Mouse (Mus musculus) erythroblast, adult 5-6 weeks (primary cell): Measurements from ENCODE around the gene Thnsl2. TPM values are rescaled to one million over a fixed set of nuclear protein-coding genes. Genes with fewer than 3 reads are reported as not detected.

Experiments used
- ATAC-seq: replicated peaks from 2 replicates; pipeline ENCODE4 v1.8.0; 2016; ENCODE audit warnings: moderate number of reproducible peaks, mild to moderate bottlenecking, moderate TSS enrichment, inconsistent platforms; ENCODE audit not compliant: poor library complexity, low FRiP score, severe bottlenecking
- total RNA-seq, 2 experiments: library from RNA; stranded (forward) in 1 of 2; stranded (reverse) in 1 of 2; fragments of 150-400 nt in 1 of 2; fragments of 200-764, 138-1000 nt in 1 of 2; gene quantifications; 2 replicates each; pipeline versions ENCODE4 v1.2.3 to v1.2.4; 2015 to 2017; ENCODE audit warnings: low replicate concordance in 2 of 2

The Thnsl2 gene
- total RNA-seq, 2 experiments from 2014 or later = not detected

DNA sequence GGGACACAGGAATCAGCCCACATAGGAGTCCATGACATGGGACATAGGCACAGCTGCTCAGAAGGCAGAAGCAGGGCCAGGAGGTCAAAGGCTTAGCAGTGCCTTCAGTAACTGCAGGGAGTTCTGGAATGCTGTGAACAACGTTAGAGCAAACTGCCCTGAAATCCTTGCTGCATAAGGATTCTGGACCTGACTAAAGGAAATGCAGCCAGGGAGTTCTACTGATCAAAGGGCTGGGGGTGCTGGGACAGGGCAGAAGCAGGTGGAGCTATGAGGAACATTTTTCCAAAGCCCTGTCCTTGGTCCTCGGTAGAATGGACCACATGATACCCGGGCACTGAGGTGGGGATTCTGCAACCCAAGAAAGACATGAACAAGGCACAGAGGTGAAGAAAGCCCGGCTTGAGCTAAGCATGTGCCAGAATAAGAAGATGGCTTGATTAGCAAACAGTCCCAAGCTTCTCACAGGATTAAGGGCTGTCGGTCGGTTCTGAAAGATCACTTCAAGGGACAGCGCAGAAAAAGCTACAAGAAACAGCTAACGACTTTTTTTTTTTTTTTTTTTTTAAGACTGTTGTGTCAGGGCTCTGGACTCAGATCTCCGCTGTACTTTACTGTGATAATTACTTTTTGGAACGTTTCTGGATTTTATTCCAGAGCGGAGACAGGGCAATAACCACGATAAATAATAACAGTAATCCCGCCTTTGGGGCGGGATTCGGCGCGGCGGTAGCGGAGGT, 915 bp downstream of the Thnsl2 start:
- no peak for ATAC-seq

GRCm38 (mm10) chr6:71135031-71135430, 9.2 kb downstream of the Thnsl2 start:
- no peak for ATAC-seq

DNA sequence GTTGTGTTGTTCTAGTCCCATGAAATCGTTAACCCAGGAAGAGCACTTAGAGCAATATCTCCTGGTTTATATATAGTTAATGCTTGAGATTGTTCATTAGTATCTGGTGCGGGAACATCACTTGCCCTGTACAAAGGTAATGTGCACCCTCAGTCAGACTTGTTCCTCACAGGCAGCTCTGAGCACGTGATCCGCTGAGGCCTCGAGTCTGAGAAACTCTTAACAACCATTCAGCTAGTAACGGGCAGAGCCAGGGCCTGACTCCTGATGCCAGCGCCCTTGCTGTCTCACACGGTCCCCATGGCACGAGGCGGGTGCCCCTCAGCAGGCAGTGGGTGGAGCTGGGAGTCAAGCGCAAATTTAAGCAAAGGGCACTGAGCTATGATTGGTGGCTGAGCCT, 10.7 kb downstream of the Thnsl2 start:
- no peak for ATAC-seq

GRCm38 (mm10) chr6:71131038-71131437, 13.2 kb downstream of the Thnsl2 start:
- no peak for ATAC-seq

GRCm38 (mm10) chr6:71130269-71130668, 14.0 kb downstream of the Thnsl2 start:
- no peak for ATAC-seq

- ATAC-seq = no peak
These were observed 15.2 kb downstream of the Thnsl2 start for GRCm38 (mm10) chr6:71129071-71129470.

DNA sequence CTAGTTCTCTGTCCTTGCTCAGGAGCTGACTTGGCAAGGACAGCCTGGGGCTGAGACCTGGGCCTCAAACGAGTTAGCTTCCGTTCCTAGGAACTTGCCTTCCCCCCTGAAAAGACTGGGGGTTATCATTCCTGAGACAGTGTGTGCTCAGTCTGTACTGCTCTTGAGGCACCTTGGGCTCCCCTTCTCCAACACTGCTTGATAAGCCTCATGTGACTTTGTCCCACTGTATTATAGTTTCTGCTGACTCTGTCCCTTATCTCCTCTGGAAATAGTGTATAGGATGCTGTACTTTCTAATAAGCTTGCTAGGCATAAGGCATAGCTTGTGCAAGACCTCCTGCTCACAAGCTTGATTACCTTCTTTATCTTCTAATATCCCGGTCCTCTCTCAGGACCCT, 17.9 kb downstream of the Thnsl2 start:
- no peak for ATAC-seq

GRCm38 (mm10) chr6:71125043-71125893, 19.0 kb downstream of the Thnsl2 start:
- ATAC-seq = peak; percentile 60; the same call in 1 of the 2 replicates

GRCm38 (mm10) chr6:71119577-71120254, 24.5 kb downstream of the Thnsl2 start:
- ATAC-seq = no peak

DNA sequence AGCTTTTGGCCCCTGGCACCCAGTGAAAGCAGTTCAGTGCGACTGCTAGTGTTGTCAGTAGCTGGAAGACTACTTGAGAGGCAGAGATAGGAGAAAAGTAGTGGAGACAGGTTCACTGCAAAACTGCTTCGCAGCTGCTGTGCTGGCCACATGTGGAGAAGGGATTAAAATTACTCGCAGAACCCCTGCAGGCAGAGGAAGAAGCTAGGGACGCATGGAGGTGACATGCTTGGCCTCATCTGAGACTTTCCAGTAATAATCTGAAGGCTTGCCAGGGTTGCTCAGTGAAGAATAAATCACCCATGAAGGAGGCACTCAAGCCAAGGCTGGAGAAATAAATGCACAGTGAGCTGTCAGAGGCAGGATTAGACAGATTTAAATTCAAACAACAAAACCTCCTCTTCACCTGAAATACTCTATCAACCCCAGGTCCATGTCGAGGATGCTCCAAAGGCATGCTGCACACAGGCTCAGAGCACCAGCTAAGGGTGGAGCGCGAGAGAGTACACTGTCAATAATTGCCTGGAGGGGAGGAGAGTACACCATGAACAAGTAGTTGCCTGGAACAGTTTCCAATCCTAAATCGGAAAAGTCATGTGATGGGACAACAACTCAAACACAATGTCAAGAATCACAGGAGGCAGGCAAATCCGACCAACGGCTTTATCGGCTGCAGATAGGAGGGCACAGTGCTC, 32.7 kb downstream of the Thnsl2 start:
- ATAC-seq = no peak

GRCm38 (mm10) chr6:71106170-71106945, 37.9 kb downstream of the Thnsl2 start:
- ATAC-seq = no peak

GRCm38 (mm10) chr6:71096126-71096525, 48.1 kb downstream of the Thnsl2 start:
- ATAC-seq = no peak

DNA sequence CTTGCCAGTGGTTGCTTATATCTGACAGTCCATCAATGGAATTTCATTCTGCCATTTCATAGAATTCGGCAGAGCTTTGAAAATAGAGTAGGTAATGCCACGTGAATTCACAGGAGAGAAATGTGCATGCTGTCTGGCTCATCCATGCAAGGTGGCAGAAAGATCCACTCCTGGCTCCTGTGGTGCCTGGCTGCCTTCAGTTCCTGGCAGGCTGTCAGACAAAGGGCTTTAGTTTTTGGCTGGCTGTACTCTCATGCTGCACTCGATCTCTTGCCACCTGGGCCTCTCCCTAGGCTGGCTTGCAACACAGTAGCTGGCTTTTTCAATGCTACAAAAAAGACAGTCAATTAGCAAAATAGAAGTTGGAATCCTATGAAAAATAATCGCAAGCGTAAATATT, 49.5 kb downstream of the Thnsl2 start:
- ATAC-seq = no peak

- ATAC-seq = no peak
These were observed 50.6 kb downstream of the Thnsl2 start for GRCm38 (mm10) chr6:71093686-71094085.

DNA sequence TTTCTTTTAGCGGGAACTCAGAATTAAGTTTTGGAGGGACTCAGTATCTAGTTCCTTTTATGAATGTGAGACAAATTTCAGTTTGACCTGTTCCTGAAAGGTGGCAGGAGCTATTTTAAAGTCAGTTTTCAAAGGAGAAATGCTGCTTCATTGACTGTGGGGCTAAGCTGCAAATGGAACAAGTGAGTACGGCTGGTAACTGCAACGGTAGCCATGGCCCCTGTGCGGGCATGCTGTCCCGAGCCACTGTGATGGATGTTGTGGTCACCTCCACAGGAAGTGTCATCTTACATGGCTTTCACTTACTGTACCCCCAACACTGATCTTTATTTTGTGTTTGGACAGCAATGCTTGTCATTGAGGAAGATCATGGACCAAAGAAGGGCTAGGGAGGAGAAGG, 53.8 kb downstream of the Thnsl2 start:
- ATAC-seq = no peak

DNA sequence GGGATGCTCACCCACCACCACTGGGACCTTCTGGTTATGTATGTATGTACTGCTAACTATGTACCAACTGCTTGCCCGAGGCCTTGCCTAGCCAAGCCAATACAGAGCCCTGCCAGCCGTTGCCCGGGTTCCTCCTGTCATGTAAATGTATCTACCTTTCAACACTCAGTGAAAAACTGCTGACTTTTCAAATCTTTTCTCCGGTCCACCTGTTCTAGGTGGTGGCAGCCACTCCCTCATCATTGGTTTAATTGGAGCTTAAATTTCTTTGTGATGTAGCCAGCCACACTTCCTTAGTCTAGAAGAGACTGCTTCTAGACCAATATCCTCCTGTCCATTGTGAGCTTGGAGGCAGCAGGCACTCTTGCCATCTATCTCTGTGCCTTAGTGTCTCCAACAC, 54.5 kb downstream of the Thnsl2 start:
- no peak for ATAC-seq

DNA sequence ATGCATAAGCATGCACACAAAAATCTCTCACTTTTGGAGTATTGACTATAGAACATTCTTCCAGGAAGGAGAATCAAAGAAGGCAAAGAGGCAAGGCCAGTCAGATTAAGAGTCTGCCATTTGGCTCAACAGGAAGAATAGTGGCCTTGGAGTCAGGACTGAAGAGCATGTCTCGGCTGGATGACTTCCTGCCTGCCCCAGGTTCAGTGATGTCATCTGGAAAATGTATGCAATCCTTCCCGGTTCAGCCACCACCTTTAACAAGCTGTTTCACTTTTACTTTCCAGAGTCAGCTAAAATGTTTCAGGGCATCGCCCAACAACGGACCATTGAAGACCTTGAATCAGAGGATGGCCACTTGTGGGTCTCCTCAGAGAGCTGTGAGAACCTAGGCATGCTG, 55.2 kb downstream of the Thnsl2 start:
- ATAC-seq = no peak

GRCm38 (mm10) chr6:71083441-71083840, 60.8 kb downstream of the Thnsl2 start:
- ATAC-seq = no peak

DNA sequence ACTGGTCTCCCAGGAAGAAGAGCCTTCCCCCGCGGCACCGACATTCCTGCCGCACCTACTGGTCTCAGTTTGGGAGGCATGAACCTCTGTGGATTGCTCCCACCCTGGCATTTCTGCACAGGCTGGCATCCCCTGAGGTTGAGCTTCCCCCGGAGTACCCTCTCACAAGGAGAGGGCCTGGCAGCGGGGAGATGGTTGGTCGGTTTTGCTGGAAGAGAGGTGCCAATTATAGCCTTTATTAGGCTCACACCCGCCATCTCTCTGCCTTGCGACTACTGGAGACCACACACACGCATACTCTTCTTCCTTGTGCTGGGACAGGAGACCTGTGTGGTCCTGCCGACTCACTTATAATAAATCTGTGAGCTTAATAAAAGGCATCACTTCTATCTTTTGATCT, 62.2 kb downstream of the Thnsl2 start:
- no peak for ATAC-seq
